Mouse (Mus musculus) hindbrain, embryonic 14.5 days (tissue): Measurements from ENCODE around the gene Gm26938. TPM values are rescaled to one million over a fixed set of nuclear protein-coding genes. Genes with fewer than 3 reads are reported as not detected.

Experiments used
- ATAC-seq: fragments of 200-750 bp; cut with Nextera tagmentation; 2 replicates; pipeline ENCODE4 v1.8.0; 2017; ENCODE audit warnings: moderate number of reproducible peaks, mild to moderate bottlenecking, moderate TSS enrichment, moderate library complexity; ENCODE audit not compliant: low FRiP score
- DNase-seq: peaks from one replicate; pipeline ENCODE4 v3.0.0-alpha.2; 2015; ENCODE audit warnings: low spot score
- H3K27ac ChIP-seq: fragments of 300-500 bp; sonication (generic); 2 replicates; pipeline ENCODE4 v1.5.1; 2014; ENCODE audit warnings: mild to moderate bottlenecking, moderate library complexity
- H3K27me3 ChIP-seq: fragments of 300-500 bp; sonication (generic); 2 replicates; pipeline ENCODE4 v1.6.1; 2014; ENCODE audit warnings: mild to moderate bottlenecking, low read length, mixed read lengths; ENCODE audit not compliant: control insufficient read depth, insufficient read depth
- H3K36me3 ChIP-seq: fragments of 300-500 bp; sonication (generic); replicated peaks from 2 replicates; pipeline ENCODE4 v1.6.1; 2014; ENCODE audit not compliant: control insufficient read depth, insufficient read depth
- H3K4me1 ChIP-seq: fragments of 300-500 bp; sonication (generic); replicated peaks from 2 replicates; pipeline ENCODE4 v1.6.1; 2014; ENCODE audit warnings: antibody characterized with exemption, low read length, mixed read lengths; ENCODE audit not compliant: control insufficient read depth, insufficient read depth
- H3K4me2 ChIP-seq: fragments of 300-500 bp; sonication (generic); replicated peaks from 2 replicates; pipeline ENCODE4 v1.6.1; 2014; ENCODE audit warnings: mild to moderate bottlenecking, moderate library complexity
- H3K4me3 ChIP-seq: fragments of 300-500 bp; sonication (generic); replicated peaks from 2 replicates; pipeline ENCODE4 v1.5.1; 2014; ENCODE audit warnings: mild to moderate bottlenecking, low read length
- H3K9ac ChIP-seq: fragments of 300-500 bp; sonication (generic); 2 replicates; pipeline ENCODE4 v1.6.1; 2014
- H3K9me3 ChIP-seq: fragments of 300-500 bp; sonication (generic); 2 replicates; pipeline ENCODE4 v1.6.1; 2016; ENCODE audit warnings: low read length; ENCODE audit not compliant: control insufficient read depth
- WGBS: fragments of 180-500 bp; shearing (Covaris S2); extraction: QIAGEN DNeasy Blood & Tissue Kit; methylation state at CpG from one replicate; pipeline ENCODE4 v1.1.7; 2014; 5-methylcytosine and 5-hydroxymethylcytosine counted together
- polyA plus RNA-seq: library from polyadenylated mRNA; unstranded; fragments of >200 nt; fragmentation: Nextera tagmentation; extraction: Ambion mirVana; gene quantifications from 2 replicates; pipeline ENCODE4 v1.2.1, GENCODE M21; 2014

The Gm26938 gene
- polyA plus RNA-seq, 1 experiment from 2014 or later = 0.29 TPM

GRCm38 (mm10) chr5:139798168-139798900, 27.9 kb downstream of the Gm26938 start:
- Histone ChIP-seq H3K27ac (peak overlapping the region; percentile 94), H3K9ac (peak overlapping the region; percentile 60), H3K4me2 (peak overlapping the region; percentile 72), H3K4me3 (peak overlapping the region; percentile 30), H3K36me3 (peaks cover 30% of the 10 kb centered on the region), H3K27me3 (no peaks in the 10 kb centered on the region), H3K9me3 (no peaks in the 10 kb centered on the region), H3K4me1 (peaks cover 30% of the 10 kb centered on the region)
- DNase-seq (no peak), ATAC-seq (no peak)
- WGBS = 30% methylated on average over 12 of the region's 12 CpGs

- DNase-seq = peak; percentile 95
- H3K4me1 ChIP-seq = peaks cover 32% of the 10 kb centered on the region
- peaks cover 30% of the 10 kb centered on the region for H3K36me3 ChIP-seq
- peak overlapping the region; percentile 72 for H3K4me2 ChIP-seq
- peak; percentile 89 for ATAC-seq
- no peaks in the 10 kb centered on the region for H3K9me3 ChIP-seq
- H3K9ac ChIP-seq = peak overlapping the region; percentile 60
- H3K4me3 ChIP-seq = peak overlapping the region; percentile 30
- H3K27ac ChIP-seq = peak overlapping the region; percentile 94
- WGBS = 13% methylated on average over 11 of the region's 11 CpGs
- no peaks in the 10 kb centered on the region; the same call in 1 of the 2 replicates for H3K27me3 ChIP-seq
These were observed 28.6 kb downstream of the Gm26938 start for GRCm38 (mm10) chr5:139797473-139798167.

GRCm38 (mm10) chr5:139796900-139797299, 29.3 kb downstream of the Gm26938 start:
- Histone ChIP-seq H3K27me3 (no peaks in the 10 kb centered on the region; the same call in 1 of the 2 replicates), H3K4me1 (peaks cover 39% of the 10 kb centered on the region), H3K4me2 (peak overlapping the region; percentile 72), H3K9ac (no peak overlapping the region), H3K27ac (peak overlapping the region; percentile 94), H3K9me3 (no peaks in the 10 kb centered on the region), H3K36me3 (peaks cover 26% of the 10 kb centered on the region), H3K4me3 (no peak overlapping the region)
- 14% methylated on average over 13 of the region's 13 CpGs for WGBS
- ATAC-seq (peak; percentile 5; the same call in 1 of the 2 replicates), DNase-seq (peak; percentile 44)

- Histone ChIP-seq H3K9me3 (no peaks in the 10 kb centered on the region), H3K27me3 (no peaks in the 10 kb centered on the region; the same call in 1 of the 2 replicates), H3K9ac (no peak overlapping the region), H3K4me2 (no peak overlapping the region), H3K4me1 (peaks cover 42% of the 10 kb centered on the region), H3K36me3 (peaks cover 18% of the 10 kb centered on the region), H3K4me3 (no peak overlapping the region), H3K27ac (no peak overlapping the region)
- no peak for ATAC-seq
- 76% methylated on average over 9 of the region's 9 CpGs for WGBS
- DNase-seq = no peak
These were observed 30.1 kb downstream of the Gm26938 start for GRCm38 (mm10) chr5:139796001-139796620.

DNA sequence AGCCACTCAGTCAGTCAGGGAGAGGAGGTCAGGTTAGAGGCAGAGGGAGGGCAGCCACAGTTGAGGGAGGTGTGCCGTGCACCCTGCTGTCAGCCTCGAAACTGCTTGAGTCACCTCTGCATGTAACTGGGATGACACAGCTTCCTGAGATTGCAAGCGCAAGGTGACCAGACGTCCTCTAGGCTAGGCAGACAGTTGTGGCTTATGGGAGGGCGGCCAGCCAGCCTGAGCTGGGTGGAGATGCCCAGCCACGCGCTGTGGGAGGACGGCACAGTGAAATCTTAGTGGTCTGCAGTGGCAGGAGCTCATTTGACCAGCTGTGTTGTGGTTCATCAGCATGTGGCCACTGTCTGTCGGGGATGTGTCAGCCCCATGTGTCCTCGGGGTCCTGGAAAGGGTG, 31.3 kb downstream of the Gm26938 start:
- Histone ChIP-seq H3K4me2 (no peak overlapping the region), H3K9me3 (no peaks in the 10 kb centered on the region), H3K27me3 (no peaks in the 10 kb centered on the region; the same call in 1 of the 2 replicates), H3K4me3 (no peak overlapping the region), H3K9ac (no peak overlapping the region), H3K4me1 (peaks cover 42% of the 10 kb centered on the region), H3K36me3 (peaks cover 6% of the 10 kb centered on the region), H3K27ac (no peak overlapping the region)
- ATAC-seq (no peak), DNase-seq (no peak)
- WGBS = 73% methylated on average over 10 of the region's 10 CpGs

- 91% methylated on average over 5 of the region's 5 CpGs for WGBS
These were observed 32.1 kb downstream of the Gm26938 start for GRCm38 (mm10) chr5:139794137-139794536.

GRCm38 (mm10) chr5:139793338-139794089, 32.7 kb downstream of the Gm26938 start:
- no peak for DNase-seq
- Histone ChIP-seq H3K9ac (no peak overlapping the region), H3K4me2 (peak overlapping the region; percentile 99; the same call in 1 of the 2 replicates), H3K4me1 (peaks cover 33% of the 10 kb centered on the region), H3K27me3 (no peaks in the 10 kb centered on the region; the same call in 1 of the 2 replicates), H3K9me3 (no peaks in the 10 kb centered on the region), H3K4me3 (no peak overlapping the region), H3K36me3 (no peaks in the 10 kb centered on the region), H3K27ac (no peak overlapping the region)
- 81% methylated on average over 11 of the region's 11 CpGs for WGBS
- ATAC-seq = no peak

More at GRCm38 (mm10) chr5:139794137-139794536, 32.1 kb downstream of the Gm26938 start:
- Histone ChIP-seq H3K4me2 (no peak overlapping the region), H3K4me3 (no peak overlapping the region), H3K9ac (no peak overlapping the region), H3K9me3 (no peaks in the 10 kb centered on the region), H3K36me3 (no peaks in the 10 kb centered on the region), H3K4me1 (peaks cover 39% of the 10 kb centered on the region), H3K27ac (no peak overlapping the region), H3K27me3 (no peaks in the 10 kb centered on the region; the same call in 1 of the 2 replicates)
- DNase-seq (no peak), ATAC-seq (no peak)

GRCm38 (mm10) chr5:139792966-139793337, 33.3 kb downstream of the Gm26938 start:
- Histone ChIP-seq H3K4me1 (peaks cover 27% of the 10 kb centered on the region), H3K4me3 (no peak overlapping the region), H3K36me3 (no peaks in the 10 kb centered on the region), H3K9me3 (no peaks in the 10 kb centered on the region), H3K4me2 (peak overlapping the region; percentile 99), H3K9ac (no peak overlapping the region), H3K27ac (no peak overlapping the region), H3K27me3 (no peaks in the 10 kb centered on the region; the same call in 1 of the 2 replicates)
- DNase-seq (no peak), ATAC-seq (no peak)
- WGBS = 62% methylated on average over 3 of the region's 3 CpGs
